Mouse (Mus musculus) kidney, postnatal 10 days (tissue): ENCODE data around the gene Zfp773.
"Not testable (repeated sequence)": the region's sequence is repeated elsewhere in the genome, so short reads cannot be mapped to it uniquely, and the experiment has no call there.

Experiments
- DNase-seq: peaks from one replicate; pipeline ENCODE4 v3.0.0; 2021; ENCODE audit warnings: mixed read lengths

Gene Zfp773

GRCm38 (mm10) chr7:7136379-7136866 is at the start of gene Zfp773:
Gene Zfp773, minus strand, starts transcription at chr7:7136755.
- peak; percentile 77 for DNase-seq

DNA sequence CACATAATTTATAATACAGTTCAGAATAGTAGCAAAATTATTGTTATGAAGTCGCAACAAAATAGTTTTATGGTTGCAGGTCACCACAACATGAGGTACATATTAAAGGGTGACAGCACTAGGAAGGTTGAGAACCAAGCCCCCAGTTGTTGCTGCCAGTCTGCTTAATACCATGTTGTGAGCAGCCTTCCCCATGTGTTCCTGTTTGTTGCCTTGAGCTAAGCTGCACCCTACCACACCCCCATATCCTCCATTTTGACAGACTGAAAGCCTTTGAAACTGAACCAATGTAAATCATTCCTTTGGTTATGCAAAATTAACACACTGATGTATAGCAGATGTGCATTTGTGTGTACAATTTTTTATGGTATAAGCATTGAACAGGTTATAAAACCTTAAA is 49.3 kb upstream of the Zfp773 start:
- no peak for DNase-seq

DNA sequence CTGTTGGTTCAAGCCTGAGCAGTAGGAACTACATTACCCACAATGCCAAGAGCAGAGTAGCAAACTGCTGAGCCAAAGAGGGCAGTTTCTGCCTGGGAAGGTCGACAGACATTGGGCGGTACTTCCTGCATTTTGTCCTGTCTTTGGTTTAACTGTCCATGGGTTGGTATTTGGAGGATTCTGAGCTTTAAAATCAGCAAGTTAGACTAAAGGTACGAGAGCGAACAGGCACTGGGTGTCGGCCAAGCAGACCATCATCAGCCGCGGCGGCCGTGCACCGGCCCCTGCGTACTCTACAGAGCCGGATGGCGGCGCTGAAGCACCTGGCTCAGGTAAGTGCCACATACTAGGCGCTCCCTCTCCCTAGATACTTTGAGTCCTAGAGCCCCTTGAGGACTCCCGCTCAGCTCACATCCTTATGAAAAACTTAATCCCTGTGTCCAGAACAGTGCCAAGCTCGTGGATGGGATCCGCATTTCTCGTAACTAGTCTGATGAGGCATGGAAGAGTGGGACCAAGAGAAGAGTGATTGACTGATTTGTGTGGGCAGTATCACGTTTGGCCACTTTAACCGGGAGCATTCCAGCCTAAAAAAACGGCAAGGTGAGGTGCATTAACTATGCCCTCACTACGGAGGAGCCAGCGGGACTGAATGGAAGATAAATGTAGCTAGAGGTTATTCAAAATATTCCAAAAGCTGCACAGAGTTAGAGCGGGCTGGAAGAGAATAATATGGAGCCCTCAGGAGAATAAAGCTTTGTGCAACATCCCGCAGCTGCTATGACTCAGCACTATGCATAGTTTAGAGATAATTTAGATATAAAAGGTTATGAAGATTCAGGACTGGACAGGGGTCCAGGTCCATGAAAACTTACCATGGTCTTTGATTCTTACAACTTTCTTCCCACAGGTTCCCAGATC is 34.9 kb upstream of the Zfp773 start, which contains the start of gene Zfp418:
Zfp418 (plus strand) TSS at position 104 of the 921 bp plus-strand sequence.
- DNase-seq, result peak; percentile 71

- DNase-seq, result no peak
Observed at GRCm38 (mm10) chr7:7145991-7146608, 9.5 kb upstream of the Zfp773 start.

- DNase-seq, result no peak
Observed at GRCm38 (mm10) chr7:7144215-7144614, 7.7 kb upstream of the Zfp773 start.

DNA sequence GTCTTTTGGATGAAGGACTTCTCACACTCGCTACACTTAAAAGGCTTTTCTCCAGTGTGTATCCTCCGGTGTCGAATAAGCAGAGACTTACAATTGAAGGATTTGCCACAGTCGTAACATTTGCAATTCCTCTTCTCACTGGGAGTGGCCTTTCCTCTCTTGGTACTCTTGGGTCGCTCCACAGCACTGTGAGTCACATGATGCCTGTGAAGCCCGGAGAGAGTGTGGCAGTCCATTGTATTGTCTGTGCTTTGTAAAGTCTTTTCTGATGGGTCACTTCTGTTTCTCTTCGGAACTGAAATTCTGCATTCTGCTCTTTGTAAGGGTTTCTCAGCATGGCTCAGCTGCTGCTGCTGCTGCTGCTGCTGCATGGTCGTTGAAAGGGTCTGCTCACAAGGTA is 3.8 kb downstream of the Zfp773 start:
- DNase-seq, result no peak

DNA sequence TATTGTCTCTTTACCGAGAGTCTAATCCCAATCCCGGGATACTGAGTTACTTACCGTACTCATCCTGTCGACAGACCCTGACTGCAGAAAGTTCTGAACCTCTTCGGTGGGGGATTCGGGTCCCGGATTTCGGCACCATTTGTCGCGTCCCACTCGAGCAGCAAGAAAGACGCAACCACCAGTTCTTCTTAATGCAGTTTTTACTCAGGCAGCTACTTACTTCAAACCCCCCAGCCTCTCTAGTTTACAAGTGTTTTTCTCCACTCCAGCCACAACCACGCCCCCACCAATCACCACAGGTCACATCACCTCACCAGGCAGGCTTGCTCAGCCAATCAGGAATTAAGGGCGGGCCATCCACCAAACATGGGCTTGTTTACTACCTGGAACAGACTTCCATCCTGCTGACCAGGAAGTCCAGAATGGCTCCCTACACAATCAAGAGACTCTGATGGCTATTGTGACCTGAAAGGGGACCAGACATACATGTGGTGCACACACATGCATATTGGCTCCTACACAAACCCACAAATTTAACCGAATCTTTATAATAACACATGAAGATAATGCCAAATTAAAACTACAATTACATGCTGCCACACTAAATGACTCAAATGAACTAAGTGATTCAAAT is 5.9 kb downstream of the Zfp773 start:
- not testable (repeated sequence) for DNase-seq

GRCm38 (mm10) chr7:7121602-7121980 is 15.0 kb downstream of the Zfp773 start:
- DNase-seq, result no peak

DNA sequence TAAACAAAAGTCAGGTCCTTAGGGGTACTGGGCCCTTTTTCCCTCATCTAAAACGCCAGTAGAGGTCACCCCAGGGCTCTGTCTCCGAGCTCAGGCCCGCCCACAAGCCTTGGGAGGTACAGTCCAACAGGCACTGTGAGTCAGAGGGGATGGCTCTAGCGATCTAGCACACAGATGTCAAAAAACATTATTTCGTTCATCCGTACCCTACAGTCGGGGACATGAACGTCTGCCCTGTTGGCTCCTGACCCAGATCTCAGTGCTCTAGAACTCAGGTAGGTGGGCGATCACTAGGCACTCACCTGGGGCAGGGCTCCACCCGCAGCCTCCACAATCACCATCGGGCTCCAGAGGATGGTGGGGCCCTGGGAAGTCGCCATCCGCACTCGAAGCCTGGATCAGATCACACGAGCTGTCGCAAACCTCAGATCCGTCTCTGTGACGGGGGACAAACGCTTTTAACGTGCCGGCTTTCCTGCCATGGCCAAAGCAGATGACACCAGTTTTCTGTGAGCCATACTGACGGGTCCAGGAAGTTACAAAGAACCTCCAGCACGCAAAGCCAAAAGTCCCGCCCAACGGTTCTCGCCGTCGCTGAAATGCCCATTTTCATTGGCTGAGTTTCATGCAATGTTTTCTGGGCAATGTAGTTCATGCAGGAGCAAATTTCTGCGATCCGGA is 15.5 kb downstream of the Zfp773 start, which contains the start of gene Zfp954:
Zfp954 (minus strand) TSS at position 568 of the 681 bp plus-strand sequence.
- DNase-seq, result peak; percentile 88

DNA sequence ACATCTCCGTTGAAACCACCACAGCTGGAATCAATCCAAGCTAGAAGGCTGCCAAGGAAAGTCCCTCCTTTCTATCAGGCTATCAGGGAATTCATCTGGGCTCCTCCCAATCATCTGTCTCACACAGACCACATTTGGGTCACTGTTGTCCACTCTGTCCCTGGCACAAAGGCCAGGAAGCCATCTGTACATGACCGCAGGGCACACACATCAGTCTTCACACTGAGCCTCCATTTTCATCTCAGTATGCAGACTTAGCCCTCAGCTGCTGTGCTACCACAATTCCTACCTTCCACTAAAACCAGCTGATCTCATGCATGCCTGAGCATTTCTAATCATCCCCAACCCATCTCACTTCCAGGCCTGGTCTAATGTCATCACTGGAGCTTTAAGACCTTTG is 18.1 kb downstream of the Zfp773 start:
- DNase-seq, result no peak

DNA sequence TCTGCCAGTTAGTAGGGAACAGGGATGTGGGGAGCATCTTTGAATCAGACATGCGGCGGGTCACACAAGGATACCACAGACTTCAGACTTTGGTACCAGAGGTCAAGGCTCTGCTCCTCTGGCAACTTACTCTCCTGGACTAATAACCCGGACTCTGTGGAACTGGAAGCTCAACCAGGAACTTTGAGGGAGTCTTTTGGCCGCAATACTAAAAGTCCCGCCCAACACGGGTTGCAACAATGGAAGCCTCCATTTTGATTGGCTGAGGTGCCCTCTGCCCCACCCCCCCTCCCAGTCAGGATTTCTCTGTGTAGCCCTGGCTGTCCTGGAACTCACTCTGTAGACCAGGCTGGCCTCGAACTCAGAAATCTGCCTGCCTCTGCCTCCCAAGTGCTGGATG is 28.1 kb downstream of the Zfp773 start:
- no peak for DNase-seq
